Mouse (Mus musculus) liver, embryonic 15.5 days (tissue): ENCODE results near the gene Stard3. TPM values are rescaled to one million over a fixed set of nuclear protein-coding genes. Genes with fewer than 3 reads are reported as not detected.

Experiments
- ATAC-seq: fragments of 200-750 bp; cut with Nextera tagmentation; 2 replicates; pipeline ENCODE4 v1.8.0; 2017; ENCODE audit warnings: moderate number of reproducible peaks, mild to moderate bottlenecking, moderate library complexity; ENCODE audit not compliant: insufficient read depth
- H3K27ac ChIP-seq: fragments of 300-500 bp; sonication (generic); replicated peaks from 2 replicates; pipeline ENCODE4 v1.5.1; 2015; ENCODE audit warnings: mild to moderate bottlenecking, inconsistent platforms
- H3K27me3 ChIP-seq: fragments of 300-500 bp; sonication (generic); 2 replicates; pipeline ENCODE4 v1.6.1; 2015; ENCODE audit warnings: mild to moderate bottlenecking, inconsistent platforms
- H3K36me3 ChIP-seq: fragments of 300-500 bp; sonication (generic); replicated peaks from 2 replicates; pipeline ENCODE4 v1.6.1; 2015; ENCODE audit warnings: moderate library complexity, mild to moderate bottlenecking, inconsistent platforms
- H3K4me1 ChIP-seq: fragments of 300-500 bp; sonication (generic); replicated peaks from 2 replicates; pipeline ENCODE4 v1.6.1; 2015; ENCODE audit warnings: inconsistent platforms
- H3K4me2 ChIP-seq: fragments of 300-500 bp; sonication (generic); 2 replicates; pipeline ENCODE4 v1.6.1; 2015; ENCODE audit warnings: moderate library complexity, mild to moderate bottlenecking, inconsistent platforms
- H3K4me3 ChIP-seq: fragments of 300-500 bp; sonication (generic); replicated peaks from 2 replicates; pipeline ENCODE4 v1.5.1; 2015; ENCODE audit warnings: mild to moderate bottlenecking, inconsistent platforms
- H3K9ac ChIP-seq: fragments of 300-500 bp; sonication (generic); 2 replicates; pipeline ENCODE4 v1.6.1; 2015; ENCODE audit warnings: moderate library complexity, mild to moderate bottlenecking, inconsistent platforms
- H3K9me3 ChIP-seq: fragments of 300-500 bp; sonication (generic); replicated peaks from 2 replicates; pipeline ENCODE4 v1.6.1; 2016; ENCODE audit warnings: inconsistent platforms
- WGBS: fragments of 180-500 bp; shearing (Covaris S2); methylation state at CpG from one replicate; pipeline ENCODE4 v1.1.7; 2015; ENCODE audit warnings: mixed read lengths; ENCODE audit not compliant: insufficient replicate concordance; 5-methylcytosine and 5-hydroxymethylcytosine counted together
- polyA plus RNA-seq: library from polyadenylated mRNA; unstranded; fragments of >200 nt; fragmentation: Nextera tagmentation; extraction: Ambion mirVana; gene quantifications from 2 replicates; pipeline ENCODE4 v1.2.1, GENCODE M21; 2015

Stard3 gene
- polyA plus RNA-seq, 1 experiment from 2014 or later, result 16.4 TPM

DNA sequence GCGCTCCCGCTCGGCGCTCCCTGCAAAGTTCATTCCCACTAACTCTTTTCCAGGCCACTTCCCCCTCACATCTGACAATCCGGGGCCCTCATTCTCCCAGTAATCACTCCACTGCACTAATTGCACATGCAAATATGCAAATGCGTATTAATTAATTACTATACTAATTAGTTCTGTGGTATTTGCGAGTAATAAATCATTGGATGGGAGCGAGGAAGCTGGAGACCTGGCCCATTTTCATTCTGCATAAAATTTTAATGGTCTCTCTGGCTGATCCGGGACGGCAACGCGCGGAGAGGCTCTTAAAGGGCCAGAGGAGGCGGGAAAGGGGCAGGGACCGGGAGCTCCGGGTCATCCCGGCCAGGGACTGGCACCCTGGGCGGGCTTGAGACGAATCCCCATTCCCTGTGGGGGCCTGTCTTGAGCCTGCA, 19.1 kb upstream of the Stard3 start:
- H3K27me3 ChIP-seq, result peaks cover 95% of the 10 kb centered on the region
- no peaks in the 10 kb centered on the region for H3K36me3 ChIP-seq
- no peak overlapping the region for H3K27ac ChIP-seq
- H3K4me2 ChIP-seq, result peak overlapping the region; percentile 65
- H3K9ac ChIP-seq, result no peak overlapping the region
- no peaks in the 10 kb centered on the region for H3K9me3 ChIP-seq
- H3K4me1 ChIP-seq, result peaks cover 27% of the 10 kb centered on the region
- peak overlapping the region; percentile 42 for H3K4me3 ChIP-seq
- no peak for ATAC-seq
- WGBS, result 2% methylated on average over 19 of the region's 19 CpGs

- Histone ChIP-seq H3K9me3 (no peaks in the 10 kb centered on the region), H3K27ac (no peak overlapping the region), H3K36me3 (no peaks in the 10 kb centered on the region), H3K4me3 (no peak overlapping the region), H3K4me2 (peak overlapping the region; percentile 65; the same call in 1 of the 2 replicates), H3K9ac (no peak overlapping the region), H3K27me3 (peaks cover 95% of the 10 kb centered on the region), H3K4me1 (peaks cover 21% of the 10 kb centered on the region)
- 10% methylated on average over 11 of the region's 11 CpGs for WGBS
- no peak for ATAC-seq
These were observed 18.4 kb upstream of the Stard3 start for GRCm38 (mm10) chr11:98339679-98340287.

DNA sequence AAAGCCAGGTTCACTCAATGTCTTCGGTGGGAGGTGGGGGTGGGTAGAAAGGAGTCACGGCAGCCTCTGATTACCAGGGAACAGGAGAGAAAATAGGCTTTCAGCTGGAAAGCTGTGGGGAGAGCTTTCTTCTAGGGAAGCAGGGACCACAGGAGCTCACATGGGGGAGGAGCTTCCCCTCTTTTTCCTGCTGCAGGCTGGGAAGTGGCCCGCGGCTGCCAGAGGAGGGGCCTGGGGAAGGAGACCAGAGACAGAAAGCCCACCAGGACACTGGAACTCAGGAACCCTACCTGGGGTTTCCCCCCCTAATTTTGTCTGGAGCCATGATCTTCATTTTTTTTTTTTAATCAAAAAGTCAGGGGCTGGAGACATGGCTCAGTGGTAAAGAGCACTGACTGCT, 17.6 kb upstream of the Stard3 start:
- Histone ChIP-seq H3K27me3 (peaks cover 94% of the 10 kb centered on the region), H3K4me3 (no peak overlapping the region), H3K36me3 (no peaks in the 10 kb centered on the region), H3K4me2 (no peak overlapping the region), H3K9ac (no peak overlapping the region), H3K4me1 (peaks cover 19% of the 10 kb centered on the region), H3K9me3 (no peaks in the 10 kb centered on the region), H3K27ac (no peak overlapping the region)
- WGBS, result 9% methylated on average over 4 of the region's 4 CpGs
- ATAC-seq, result no peak

DNA sequence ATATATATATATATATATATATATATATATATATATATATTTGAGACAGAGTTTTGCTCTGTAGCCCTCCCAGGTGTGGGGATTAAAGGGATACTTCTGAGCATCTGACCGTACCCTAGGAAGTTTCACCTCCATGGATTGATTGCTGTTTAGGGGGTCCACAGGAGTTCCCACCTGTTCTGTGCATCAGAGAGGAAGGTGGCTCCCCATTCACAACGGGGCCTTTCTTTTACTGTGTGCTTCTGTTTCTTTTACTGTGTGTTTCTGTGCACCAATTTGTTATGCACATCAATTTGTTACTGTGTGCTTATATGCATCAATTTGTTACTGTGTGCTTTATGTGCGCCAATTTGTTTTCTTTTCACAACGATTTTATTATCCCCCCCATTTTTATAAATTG, 17.0 kb upstream of the Stard3 start:
- no peaks in the 10 kb centered on the region for H3K36me3 ChIP-seq
- H3K4me2 ChIP-seq, result no peak overlapping the region
- peaks cover 19% of the 10 kb centered on the region for H3K4me1 ChIP-seq
- WGBS, result 46% methylated on average over 4 of the region's 4 CpGs
- ATAC-seq, result no peak
- no peak overlapping the region for H3K27ac ChIP-seq
- no peak overlapping the region for H3K9ac ChIP-seq
- H3K9me3 ChIP-seq, result no peaks in the 10 kb centered on the region
- H3K4me3 ChIP-seq, result no peak overlapping the region
- peaks cover 94% of the 10 kb centered on the region for H3K27me3 ChIP-seq

- Histone ChIP-seq H3K4me2 (peak overlapping the region; percentile 54), H3K27ac (no peak overlapping the region), H3K27me3 (peaks cover 94% of the 10 kb centered on the region), H3K9ac (no peak overlapping the region), H3K9me3 (no peaks in the 10 kb centered on the region), H3K4me3 (no peak overlapping the region), H3K36me3 (no peaks in the 10 kb centered on the region), H3K4me1 (peaks cover 19% of the 10 kb centered on the region)
- 3% methylated on average over 29 of the region's 29 CpGs for WGBS
- ATAC-seq, result peak; percentile 55; the same call in 1 of the 2 replicates
These were observed 15.9 kb upstream of the Stard3 start for GRCm38 (mm10) chr11:98342000-98342945.

GRCm38 (mm10) chr11:98345253-98345652, 12.9 kb upstream of the Stard3 start:
- WGBS, result 1% methylated on average over 14 of the region's 14 CpGs

DNA sequence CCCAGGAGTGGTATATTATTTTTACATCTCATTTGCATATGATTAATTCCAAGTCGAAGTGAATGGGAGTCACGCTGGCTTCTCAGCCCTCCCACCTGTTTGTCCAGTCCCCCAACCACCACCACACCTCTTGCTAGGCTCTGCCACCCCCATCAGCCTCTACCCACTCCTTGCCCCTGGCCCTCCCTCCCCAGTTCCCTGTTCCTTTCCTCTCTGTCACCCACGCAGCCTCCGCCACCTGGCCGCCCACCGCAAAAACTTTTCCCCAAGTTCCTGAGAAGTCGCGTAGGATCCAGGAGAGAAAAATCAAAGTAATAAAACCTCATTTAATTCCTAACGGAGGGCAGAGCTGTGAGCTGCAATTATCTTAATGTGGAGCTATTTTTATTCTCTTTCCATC, 12.0 kb upstream of the Stard3 start:
- Histone ChIP-seq H3K4me1 (peaks cover 18% of the 10 kb centered on the region), H3K27me3 (peaks cover 95% of the 10 kb centered on the region), H3K9me3 (no peaks in the 10 kb centered on the region), H3K4me3 (no peak overlapping the region), H3K9ac (no peak overlapping the region), H3K36me3 (no peaks in the 10 kb centered on the region), H3K27ac (no peak overlapping the region), H3K4me2 (no peak overlapping the region)
- 17% methylated on average over 9 of the region's 9 CpGs for WGBS
- ATAC-seq, result no peak

More at GRCm38 (mm10) chr11:98345253-98345652, 12.9 kb upstream of the Stard3 start:
- no peak overlapping the region for H3K9ac ChIP-seq
- H3K27ac ChIP-seq, result no peak overlapping the region
- no peak for ATAC-seq
- 0 out of 2 replicates have a peak overlapping the region, but pooled peaks have one; percentile 23 for H3K4me2 ChIP-seq
- H3K4me3 ChIP-seq, result no peak overlapping the region
- no peaks in the 10 kb centered on the region for H3K36me3 ChIP-seq
- peaks cover 94% of the 10 kb centered on the region for H3K27me3 ChIP-seq
- peaks cover 18% of the 10 kb centered on the region for H3K4me1 ChIP-seq
- H3K9me3 ChIP-seq, result no peaks in the 10 kb centered on the region

- Histone ChIP-seq H3K4me3 (no peak overlapping the region), H3K4me1 (peaks cover 14% of the 10 kb centered on the region), H3K27me3 (peaks cover 95% of the 10 kb centered on the region), H3K9me3 (no peaks in the 10 kb centered on the region), H3K27ac (no peak overlapping the region), H3K4me2 (no peak overlapping the region), H3K9ac (no peak overlapping the region), H3K36me3 (no peaks in the 10 kb centered on the region)
- no peak for ATAC-seq
- WGBS, result 8% methylated on average over 12 of the region's 12 CpGs
These were observed 10.6 kb upstream of the Stard3 start for GRCm38 (mm10) chr11:98347385-98348082.

DNA sequence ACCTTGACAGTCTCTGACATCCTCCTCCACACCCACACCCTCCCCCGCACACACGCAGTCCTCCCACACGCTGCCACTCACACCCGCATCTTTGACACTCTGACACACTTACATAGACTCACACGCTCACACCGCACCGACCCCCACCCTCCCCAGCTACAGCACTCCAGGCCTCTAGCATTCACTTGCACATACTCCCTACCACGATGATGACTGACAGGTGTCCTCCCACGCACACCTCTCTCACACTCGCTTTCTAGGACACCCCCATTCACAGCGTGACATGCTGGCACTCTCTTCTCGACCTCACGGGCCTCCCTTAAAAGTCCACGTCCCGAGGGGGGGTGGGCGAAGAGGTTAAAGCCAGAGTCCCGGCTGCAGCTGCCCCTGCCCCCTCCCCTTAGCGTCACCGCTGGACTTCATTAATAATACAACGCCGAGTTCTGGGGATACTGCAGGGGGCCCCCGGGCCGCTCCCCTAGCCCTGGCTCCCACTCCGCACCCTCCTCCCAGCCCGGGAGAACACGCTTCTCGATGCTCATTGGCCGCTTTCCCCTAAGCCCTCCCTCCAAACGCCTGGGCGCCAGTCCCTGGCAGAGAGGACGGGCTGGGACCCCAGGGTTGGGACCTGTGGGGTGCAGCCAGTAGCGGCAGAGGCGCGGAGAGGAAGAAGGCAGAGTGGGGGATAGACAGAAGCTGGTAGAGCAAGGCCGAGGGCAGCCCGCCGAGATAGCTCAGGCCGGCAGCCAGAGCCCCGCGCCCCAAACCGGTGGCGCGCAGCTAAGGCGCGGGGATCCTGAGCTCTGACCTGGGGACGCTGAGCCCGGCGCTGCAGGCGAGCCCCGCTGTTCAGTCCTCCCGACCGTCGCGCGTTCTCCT, 9.8 kb upstream of the Stard3 start, which contains the start of gene Ppp1r1b:
Gene Ppp1r1b, plus strand, starts transcription at position 322 of the 879 bp plus-strand sequence.
- H3K9me3 ChIP-seq, result no peaks in the 10 kb centered on the region
- H3K27me3 ChIP-seq, result peaks cover 95% of the 10 kb centered on the region
- peak within 1 kb of the TSS; percentile 56 for H3K4me2 ChIP-seq
- 2% methylated on average over 55 of the region's 55 CpGs for WGBS
- no peak within 1 kb of the TSS for H3K9ac ChIP-seq
- H3K27ac ChIP-seq, result no peak within 1 kb of the TSS
- H3K4me1 ChIP-seq, result peaks cover 14% of the 10 kb centered on the region
- H3K36me3 ChIP-seq, result no peaks in the 10 kb centered on the region
- H3K4me3 ChIP-seq, result peak within 1 kb of the TSS; percentile 30
- no peak for ATAC-seq

- H3K4me3 ChIP-seq, result 0 out of 2 replicates have a peak overlapping the region, but pooled peaks have one; percentile 30
These were observed 8.9 kb upstream of the Stard3 start for GRCm38 (mm10) chr11:98349308-98349707.

More at GRCm38 (mm10) chr11:98349308-98349707, 8.9 kb upstream of the Stard3 start:
- Histone ChIP-seq H3K36me3 (no peaks in the 10 kb centered on the region), H3K27me3 (peaks cover 98% of the 10 kb centered on the region), H3K27ac (no peak overlapping the region), H3K4me2 (no peak overlapping the region), H3K9ac (no peak overlapping the region), H3K4me1 (peaks cover 14% of the 10 kb centered on the region), H3K9me3 (no peaks in the 10 kb centered on the region)
- no peak for ATAC-seq
- WGBS, result 11% methylated on average over 9 of the region's 9 CpGs
